In the genomic region with DNA sequence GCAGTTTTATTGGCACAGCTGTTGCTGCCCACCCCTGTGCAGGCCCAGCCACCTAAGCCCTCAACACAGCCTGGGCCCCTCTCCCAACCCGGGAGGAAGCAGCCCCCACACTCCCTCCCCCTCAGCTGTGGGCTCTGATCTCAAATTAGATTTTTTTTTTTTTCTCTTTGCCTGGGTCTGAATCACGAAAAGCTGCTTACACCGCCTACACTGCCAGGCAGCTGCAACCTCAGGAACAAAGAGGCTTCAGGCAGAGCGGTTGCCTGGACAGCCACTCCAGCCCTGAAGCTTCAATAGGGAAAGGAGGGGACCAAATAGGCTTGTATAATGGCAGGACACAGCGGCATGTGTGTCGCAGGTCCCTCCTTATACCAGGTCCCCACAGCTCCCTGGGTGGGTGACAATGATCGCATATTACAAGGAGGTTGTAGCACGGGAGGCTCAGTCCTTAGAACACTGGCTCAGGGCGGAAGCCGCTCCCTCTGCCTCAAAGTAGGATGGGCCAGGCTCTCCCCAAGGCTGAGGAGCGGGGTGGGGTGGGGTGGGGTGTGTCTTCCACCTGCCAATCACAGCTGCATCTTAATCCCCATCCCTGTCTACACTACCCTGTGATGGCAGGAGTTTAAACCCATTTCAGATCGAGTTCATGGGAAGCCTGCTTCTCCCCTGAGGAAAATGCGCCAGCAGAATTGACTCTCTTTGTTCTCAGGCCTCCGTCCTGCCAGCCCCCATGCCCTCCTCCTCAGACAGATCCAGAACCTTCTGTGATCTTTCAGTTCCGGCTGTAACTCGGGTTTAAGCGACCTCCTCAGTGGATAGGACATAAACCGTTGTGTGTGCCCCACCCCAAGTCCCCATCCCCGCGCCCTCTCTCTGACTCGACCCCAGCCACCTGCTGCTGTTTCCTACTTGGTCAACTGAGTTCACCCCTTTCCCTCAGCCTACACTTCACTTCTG, we compare ENCODE assay signal across 9 mouse cellular contexts. TPM values are rescaled to one million over a fixed set of nuclear protein-coding genes. Genes with fewer than 3 reads are reported as not detected.
DNase-seq lines count a peak whose midpoint lies in the region; ATAC-seq and TF ChIP-seq lines count a peak whose summit lies in the region.
"Had no signal": no experiment of that assay in that cellular context is flagged by ENCODE, and none has a peak within 500 bp of the region (broad histone marks: within the 10 kb centered on the region; RNA-seq: fewer than 3 reads in every experiment).

No protein-coding gene starts in this region.

- no peak for TF ChIP-seq CTCF in testis, adult 2 months (IDR thresholded peaks at IDR 0.05; ENCODE audit: control insufficient read depth, insufficient read depth, insufficient replicate concordance, low read depth, low read length)

- peak overlapping the region; percentile 25; the same call in 1 of the 2 replicates for H3K4me3 ChIP-seq in testis, adult 2 months (ENCODE audit: control insufficient read depth, low read depth, low read length)
- H3K4me3 ChIP-seq in embryonic facial prominence, embryonic 15.5 days (replicated peaks) = peak overlapping the region; percentile 26
- no peak overlapping the region for H3K4me3 ChIP-seq in intestine, embryonic 14.5 days (ENCODE audit: low read depth, low read length)
- H3K4me3 ChIP-seq in liver, embryonic 11.5 days (ENCODE audit: low read depth, low read length) = no peak overlapping the region

- DNase-seq in testis, postnatal 10 days (ENCODE audit: low spot score) = no peak
- DNase-seq in intestine, embryonic 14.5 days (ENCODE audit: low spot score) = peak; percentile 80
- peak; percentile 64 for DNase-seq in liver, embryonic 11.5 days (ENCODE audit: low spot score)
- DNase-seq in right cerebral cortex, adult 18-20 months = peak; percentile 91
- no peak for DNase-seq in natural killer cell, adult 2 months (ENCODE audit: low spot score in 2 of 2)
- DNase-seq in adrenal gland, postnatal 36 days = no peak

- no peak overlapping the region for H3K9ac ChIP-seq in embryonic facial prominence, embryonic 15.5 days
- peak overlapping the region; percentile 47 for H3K9ac ChIP-seq in intestine, embryonic 14.5 days (ENCODE audit: low read length)
- H3K9ac ChIP-seq in liver, embryonic 11.5 days (ENCODE audit: low read depth, low read length) = peak overlapping the region; percentile 55

- peak overlapping the region; percentile 49 for H3K4me2 ChIP-seq in embryonic facial prominence, embryonic 15.5 days (replicated peaks)
- H3K4me2 ChIP-seq in intestine, embryonic 14.5 days (ENCODE audit: low read length) = peak overlapping the region; percentile 41
- peak overlapping the region; percentile 52 for H3K4me2 ChIP-seq in liver, embryonic 11.5 days

- H3K27me3 ChIP-seq in testis, adult 2 months (ENCODE audit: control insufficient read depth, insufficient read depth, low read length) = no peaks in the 10 kb centered on the region
- H3K27me3 ChIP-seq in embryonic facial prominence, embryonic 15.5 days = no peaks in the 10 kb centered on the region
- H3K27me3 ChIP-seq in intestine, embryonic 14.5 days (replicated peaks; ENCODE audit: control insufficient read depth, insufficient read depth, low read length) = no peaks in the 10 kb centered on the region
- no peaks in the 10 kb centered on the region for H3K27me3 ChIP-seq in liver, embryonic 11.5 days (replicated peaks; ENCODE audit: control insufficient read depth, insufficient read depth, low read length)

- no peak for TF ChIP-seq POLR2A in testis, adult 2 months (IDR thresholded peaks at IDR 0.05; ENCODE audit: control insufficient read depth, low read depth, low read length)

- H3K4me1 ChIP-seq in testis, adult 2 months (ENCODE audit: control insufficient read depth, insufficient read depth, low read length) = peaks cover 3% of the 10 kb centered on the region; the same call in 1 of the 2 replicates
- H3K4me1 ChIP-seq in embryonic facial prominence, embryonic 15.5 days = peaks cover 16% of the 10 kb centered on the region
- H3K4me1 ChIP-seq in intestine, embryonic 14.5 days (replicated peaks; ENCODE audit: control insufficient read depth, insufficient read depth, low read length) = 0 out of 2 replicates have a peak, but pooled peaks cover 8% of the 10 kb centered on the region
- peaks cover 41% of the 10 kb centered on the region for H3K4me1 ChIP-seq in liver, embryonic 11.5 days (replicated peaks; ENCODE audit: control insufficient read depth, insufficient read depth, low read length)

- no peak overlapping the region for H3K27ac ChIP-seq in testis, adult 2 months (ENCODE audit: control insufficient read depth, insufficient read depth, low read depth, low read length)
- peak overlapping the region; percentile 76 for H3K27ac ChIP-seq in embryonic facial prominence, embryonic 15.5 days (replicated peaks)
- H3K27ac ChIP-seq in intestine, embryonic 14.5 days (ENCODE audit: low read depth) = peak overlapping the region; percentile 77
- H3K27ac ChIP-seq in liver, embryonic 11.5 days (ENCODE audit: low read depth, low read length) = peak overlapping the region; percentile 65; the same call in 1 of the 2 replicates

- no peaks in the 10 kb centered on the region for H3K36me3 ChIP-seq in testis, adult 2 months (ENCODE audit: control insufficient read depth, insufficient read depth, low read length)
- H3K36me3 ChIP-seq in embryonic facial prominence, embryonic 15.5 days = no peaks in the 10 kb centered on the region
- H3K36me3 ChIP-seq in intestine, embryonic 14.5 days (ENCODE audit: control insufficient read depth, insufficient read depth, low read length) = no peaks in the 10 kb centered on the region
- no peaks in the 10 kb centered on the region for H3K36me3 ChIP-seq in liver, embryonic 11.5 days (ENCODE audit: control insufficient read depth, insufficient read depth, low read length)

- WGBS in embryonic facial prominence, embryonic 15.5 days = 9% methylated on average over 21 of the region's 21 CpGs
- WGBS in intestine, embryonic 14.5 days = 21% methylated on average over 21 of the region's 21 CpGs
- 33% methylated on average over 21 of the region's 21 CpGs for WGBS in liver, embryonic 11.5 days

- peak; percentile 86 for ATAC-seq in embryonic facial prominence, embryonic 15.5 days (ENCODE audit: insufficient number of reproducible peaks, low FRiP score, low TSS enrichment, low read depth)
- peak; percentile 84 for ATAC-seq in intestine, embryonic 14.5 days (replicated peaks; ENCODE audit: low FRiP score, low TSS enrichment, low read depth)
- ATAC-seq in liver, embryonic 11.5 days (replicated peaks; ENCODE audit: low FRiP score) = peak; percentile 82

- no peaks in the 10 kb centered on the region for H3K9me3 ChIP-seq in embryonic facial prominence, embryonic 15.5 days (replicated peaks)
- no peaks in the 10 kb centered on the region for H3K9me3 ChIP-seq in intestine, embryonic 14.5 days (ENCODE audit: control insufficient read depth, low read length)
- no peaks in the 10 kb centered on the region for H3K9me3 ChIP-seq in liver, embryonic 11.5 days (ENCODE audit: control insufficient read depth, low read length)

RNA-seq across cellular contexts. Expression of gene Zdhhc19, which starts 20.2 kb away (rescaled TPM):
- 218 and 242 TPM in 2 replicates for polyA plus RNA-seq in testis, adult 2 months (2012; rRNA removed)
- polyA plus RNA-seq in embryonic facial prominence, embryonic 15.5 days (2015; fragmentation: Nextera tagmentation; extraction: Ambion mirVana) = not detected in 2 replicates
- polyA plus RNA-seq in intestine, embryonic 14.5 days (2014; fragmentation: Nextera tagmentation; extraction: Ambion mirVana) = 0.20 TPM in 1 of 2 replicates, not detected in the other
- not detected in 2 replicates for polyA plus RNA-seq in liver, embryonic 11.5 days (2014; fragmentation: Nextera tagmentation; extraction: Ambion mirVana)
- total RNA-seq in adrenal gland, postnatal 36 days (2021) = not detected
- total RNA-seq: hematopoietic stem cell, adult 5-6 weeks had no signal

RNA-seq across cellular contexts. Expression of gene Slc51a, which starts 28.6 kb away (rescaled TPM):
- polyA plus RNA-seq in testis, adult 2 months (2012; rRNA removed) = 0.49 and 0.87 TPM in 2 replicates
- polyA plus RNA-seq in embryonic facial prominence, embryonic 15.5 days (2015; fragmentation: Nextera tagmentation; extraction: Ambion mirVana) = 0.16 TPM in 1 of 2 replicates, not detected in the other
- 42.2 and 46.0 TPM in 2 replicates for polyA plus RNA-seq in intestine, embryonic 14.5 days (2014; fragmentation: Nextera tagmentation; extraction: Ambion mirVana)
- polyA plus RNA-seq in liver, embryonic 11.5 days (2014; fragmentation: Nextera tagmentation; extraction: Ambion mirVana) = 1.3 TPM in 2 replicates
- total RNA-seq in adrenal gland, postnatal 36 days (2021) = under 1 TPM in 1 of 2 experiments, not detected in 1; 0.36 TPM

Comparison
In these comparisons a context has a peak if more than half of its experiments do, and no peak if none do; other contexts are left out.
1. H3K4me3 ChIP-seq: peak in testis, adult 2 months (single experiment) and embryonic facial prominence, embryonic 15.5 days (single experiment); none in intestine, embryonic 14.5 days (single experiment) and liver, embryonic 11.5 days (single experiment).
2. DNase-seq: peak in intestine, embryonic 14.5 days (single experiment), liver, embryonic 11.5 days (single experiment) and right cerebral cortex, adult 18-20 months (single experiment); none in testis, postnatal 10 days (single experiment), natural killer cell, adult 2 months (0 of 2) and adrenal gland, postnatal 36 days (0 of 2).
3. RNA of gene Zdhhc19, which starts 20.2 kb away (polyA plus RNA-seq): 218 to 242 TPM in testis, adult 2 months; 0.20 TPM in intestine, embryonic 14.5 days, not detected in liver, embryonic 11.5 days and not detected in embryonic facial prominence, embryonic 15.5 days; every median in the first group is over 100 times any median in the second.
4. RNA of gene Slc51a, which starts 28.6 kb away (polyA plus RNA-seq): 42.2 to 46.0 TPM in intestine, embryonic 14.5 days; 1.3 TPM in liver, embryonic 11.5 days, 0.49 to 0.87 TPM in testis, adult 2 months and 0.16 TPM in embryonic facial prominence, embryonic 15.5 days; every median in the first group is over 10 times any median in the second.
5. Peak in every context shown above with its lines, with median percentiles within 50 percentile points of each other: ATAC-seq and H3K4me2 ChIP-seq.